Mouse (Mus musculus) stomach, postnatal 0 days (tissue): ENCODE measurements around the gene Hist1h2bh.

Experiments used
- CTCF ChIP-seq: IDR thresholded peaks from 2 replicates; pipeline ENCODE4 v1.5.1; 2016; ENCODE audit warnings: antibody characterized with exemption, low read depth, mild to moderate bottlenecking, moderate library complexity
- EP300 ChIP-seq: optimal IDR thresholded peaks from 2 replicates; pipeline ENCODE3; 2016; ENCODE audit warnings: antibody characterized with exemption

DNA sequence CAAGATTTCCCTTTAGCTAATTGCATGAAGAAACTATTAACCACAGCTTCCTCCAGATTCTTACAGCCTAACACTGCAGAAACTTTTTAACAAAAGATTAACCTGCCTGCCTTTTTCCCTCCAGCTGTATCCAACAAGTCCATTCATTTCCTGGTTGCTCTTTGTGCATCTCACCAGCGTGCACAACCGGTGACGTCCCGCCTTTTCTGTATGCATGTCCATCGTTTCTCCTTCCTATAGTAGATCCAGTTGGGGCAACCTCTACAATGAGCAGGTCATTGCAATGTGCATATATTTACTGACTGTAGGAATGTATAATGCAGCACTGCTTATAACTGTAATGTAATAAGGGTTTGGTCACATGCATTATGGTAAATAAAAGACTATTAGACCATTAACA lies 19.2 kb downstream of the Hist1h2bh start:
- no peak for TF ChIP-seq CTCF
- no peak for TF ChIP-seq EP300
